Mouse (Mus musculus): ENCODE results near the gene Tstd3. TPM values are rescaled to one million over a fixed set of nuclear protein-coding genes. Genes with fewer than 3 reads are reported as not detected.
A peak's percentile ranks its signal among the peaks of the same experiment; 100 is the strongest.

Gene Tstd3
- polyA plus RNA-seq, 1 experiment from 2014 or later, result 11.6 TPM

GRCm38 (mm10) chr4:21788903-21789302, 21.9 kb upstream of the Tstd3 start:
- 93% methylated on average over 6 of the region's 6 CpGs for WGBS
- ATAC-seq (ENCODE audit: insufficient number of reproducible peaks, low FRiP score, low TSS enrichment, low read depth), result no peak
- H3K36me3 ChIP-seq (ENCODE audit: control insufficient read depth, insufficient read depth, low read length), result peaks cover 11% of the 10 kb centered on the region; the same call in 1 of the 2 replicates

GRCm38 (mm10) chr4:21786268-21786667, 19.3 kb upstream of the Tstd3 start:
- H3K4me3 ChIP-seq (ENCODE audit: low read depth, low read length), result no peak overlapping the region
- H3K36me3 ChIP-seq (ENCODE audit: control insufficient read depth, insufficient read depth, low read length), result peaks cover 13% of the 10 kb centered on the region; the same call in 1 of the 2 replicates
- ATAC-seq (ENCODE audit: insufficient number of reproducible peaks, low FRiP score, low TSS enrichment, low read depth) (no peak), DNase-seq (ENCODE audit: low spot score) (no peak)
- no peaks in the 10 kb centered on the region for H3K9me3 ChIP-seq (ENCODE audit: control insufficient read depth, low read length)
- H3K4me2 ChIP-seq (ENCODE audit: low read depth, severe bottlenecking), result no peak overlapping the region
- no peaks in the 10 kb centered on the region for H3K27me3 ChIP-seq (ENCODE audit: control insufficient read depth, insufficient read depth, low read length)
- no peak overlapping the region for H3K27ac ChIP-seq (replicated peaks; ENCODE audit: low read depth, low read length)
- 96% methylated on average over 12 of the region's 12 CpGs for WGBS
- no peaks in the 10 kb centered on the region for H3K4me1 ChIP-seq (ENCODE audit: control insufficient read depth, insufficient read depth, low read length)
- H3K9ac ChIP-seq (ENCODE audit: low read length), result no peak overlapping the region

More at GRCm38 (mm10) chr4:21788903-21789302, 21.9 kb upstream of the Tstd3 start:
- Histone ChIP-seq H3K4me2 (ENCODE audit: low read depth, severe bottlenecking) (no peak overlapping the region), H3K9ac (ENCODE audit: low read length) (no peak overlapping the region), H3K4me1 (ENCODE audit: control insufficient read depth, insufficient read depth, low read length) (no peaks in the 10 kb centered on the region), H3K4me3 (ENCODE audit: low read depth, low read length) (no peak overlapping the region), H3K27me3 (ENCODE audit: control insufficient read depth, insufficient read depth, low read length) (no peaks in the 10 kb centered on the region), H3K27ac (replicated peaks; ENCODE audit: low read depth, low read length) (no peak overlapping the region), H3K9me3 (ENCODE audit: control insufficient read depth, low read length) (no peaks in the 10 kb centered on the region)
- DNase-seq (ENCODE audit: low spot score), result no peak

- no peaks in the 10 kb centered on the region for H3K4me1 ChIP-seq (ENCODE audit: control insufficient read depth, insufficient read depth, low read length)
- H3K27me3 ChIP-seq (ENCODE audit: control insufficient read depth, insufficient read depth, low read length), result no peaks in the 10 kb centered on the region
- H3K36me3 ChIP-seq (ENCODE audit: control insufficient read depth, insufficient read depth, low read length), result peaks cover 10% of the 10 kb centered on the region; the same call in 1 of the 2 replicates
- no peak for DNase-seq (ENCODE audit: low spot score)
- no peak for ATAC-seq (ENCODE audit: insufficient number of reproducible peaks, low FRiP score, low TSS enrichment, low read depth)
- no peak overlapping the region for H3K4me3 ChIP-seq (ENCODE audit: low read depth, low read length)
- H3K27ac ChIP-seq (replicated peaks; ENCODE audit: low read depth, low read length), result no peak overlapping the region
- WGBS, result 95% methylated on average over 12 of the region's 12 CpGs
- H3K4me2 ChIP-seq (ENCODE audit: low read depth, severe bottlenecking), result no peak overlapping the region
- H3K9ac ChIP-seq (ENCODE audit: low read length), result no peak overlapping the region
- H3K9me3 ChIP-seq (ENCODE audit: control insufficient read depth, low read length), result no peaks in the 10 kb centered on the region
These were observed 14.1 kb upstream of the Tstd3 start for GRCm38 (mm10) chr4:21780816-21781726.

- Histone ChIP-seq H3K27me3 (ENCODE audit: control insufficient read depth, insufficient read depth, low read length) (no peaks in the 10 kb centered on the region), H3K4me3 (ENCODE audit: low read depth, low read length) (peak overlapping the region; percentile 81), H3K4me1 (ENCODE audit: control insufficient read depth, insufficient read depth, low read length) (no peaks in the 10 kb centered on the region), H3K9ac (ENCODE audit: low read length) (peak overlapping the region; percentile 62), H3K4me2 (ENCODE audit: low read depth, severe bottlenecking) (peak overlapping the region; percentile 65), H3K9me3 (ENCODE audit: control insufficient read depth, low read length) (no peaks in the 10 kb centered on the region), H3K27ac (replicated peaks; ENCODE audit: low read depth, low read length) (no peak overlapping the region), H3K36me3 (ENCODE audit: control insufficient read depth, insufficient read depth, low read length) (0 out of 2 replicates have a peak, but pooled peaks cover 2% of the 10 kb centered on the region)
- no peak for ATAC-seq (ENCODE audit: insufficient number of reproducible peaks, low FRiP score, low TSS enrichment, low read depth)
- WGBS, result 11% methylated on average over 9 of the region's 9 CpGs
- no peak for DNase-seq (ENCODE audit: low spot score)
These were observed 9.9 kb upstream of the Tstd3 start for GRCm38 (mm10) chr4:21776946-21777265.

- under 1% methylated on average over 45 of the region's 46 CpGs for WGBS
These were observed 9.3 kb upstream of the Tstd3 start for GRCm38 (mm10) chr4:21776091-21776945.

GRCm38 (mm10) chr4:21772306-21772705, 5.3 kb upstream of the Tstd3 start:
- WGBS, result 98% methylated on average over 1 of the region's 1 CpGs
- Histone ChIP-seq H3K4me3 (ENCODE audit: low read depth, low read length) (no peak overlapping the region), H3K27ac (replicated peaks; ENCODE audit: low read depth, low read length) (no peak overlapping the region), H3K36me3 (ENCODE audit: control insufficient read depth, insufficient read depth, low read length) (no peaks in the 10 kb centered on the region), H3K9me3 (ENCODE audit: control insufficient read depth, low read length) (no peaks in the 10 kb centered on the region), H3K9ac (ENCODE audit: low read length) (no peak overlapping the region), H3K4me1 (ENCODE audit: control insufficient read depth, insufficient read depth, low read length) (no peaks in the 10 kb centered on the region), H3K27me3 (ENCODE audit: control insufficient read depth, insufficient read depth, low read length) (no peaks in the 10 kb centered on the region), H3K4me2 (ENCODE audit: low read depth, severe bottlenecking) (no peak overlapping the region)
- no peak for ATAC-seq (ENCODE audit: insufficient number of reproducible peaks, low FRiP score, low TSS enrichment, low read depth)
- DNase-seq (ENCODE audit: low spot score), result no peak

More at GRCm38 (mm10) chr4:21776091-21776945, 9.3 kb upstream of the Tstd3 start:
- H3K4me1 ChIP-seq (ENCODE audit: control insufficient read depth, insufficient read depth, low read length), result no peaks in the 10 kb centered on the region
- peak; percentile 93 for ATAC-seq (ENCODE audit: insufficient number of reproducible peaks, low FRiP score, low TSS enrichment, low read depth)
- H3K9me3 ChIP-seq (ENCODE audit: control insufficient read depth, low read length), result no peaks in the 10 kb centered on the region
- H3K4me2 ChIP-seq (ENCODE audit: low read depth, severe bottlenecking), result peak overlapping the region; percentile 65
- H3K4me3 ChIP-seq (ENCODE audit: low read depth, low read length), result peak overlapping the region; percentile 81
- no peaks in the 10 kb centered on the region for H3K36me3 ChIP-seq (ENCODE audit: control insufficient read depth, insufficient read depth, low read length)
- no peak overlapping the region for H3K27ac ChIP-seq (replicated peaks; ENCODE audit: low read depth, low read length)
- DNase-seq (ENCODE audit: low spot score), result peak; percentile 95
- no peaks in the 10 kb centered on the region for H3K27me3 ChIP-seq (ENCODE audit: control insufficient read depth, insufficient read depth, low read length)
- H3K9ac ChIP-seq (ENCODE audit: low read length), result peak overlapping the region; percentile 62

- H3K4me3 ChIP-seq (ENCODE audit: low read depth, low read length), result no peak overlapping the region
- no peaks in the 10 kb centered on the region for H3K4me1 ChIP-seq (ENCODE audit: control insufficient read depth, insufficient read depth, low read length)
- 94% methylated on average over 1 of the region's 1 CpGs for WGBS
- H3K9me3 ChIP-seq (ENCODE audit: control insufficient read depth, low read length), result no peaks in the 10 kb centered on the region
- no peaks in the 10 kb centered on the region for H3K36me3 ChIP-seq (ENCODE audit: control insufficient read depth, insufficient read depth, low read length)
- no peak for ATAC-seq (ENCODE audit: insufficient number of reproducible peaks, low FRiP score, low TSS enrichment, low read depth)
- H3K27ac ChIP-seq (replicated peaks; ENCODE audit: low read depth, low read length), result no peak overlapping the region
- no peak overlapping the region for H3K9ac ChIP-seq (ENCODE audit: low read length)
- DNase-seq (ENCODE audit: low spot score), result no peak
- no peaks in the 10 kb centered on the region for H3K27me3 ChIP-seq (ENCODE audit: control insufficient read depth, insufficient read depth, low read length)
- H3K4me2 ChIP-seq (ENCODE audit: low read depth, severe bottlenecking), result no peak overlapping the region
These were observed 4.1 kb upstream of the Tstd3 start for GRCm38 (mm10) chr4:21771064-21771463.

GRCm38 (mm10) chr4:21766171-21766862, 695 bp downstream of the Tstd3 start:
- ATAC-seq (ENCODE audit: insufficient number of reproducible peaks, low FRiP score, low TSS enrichment, low read depth), result peak; percentile 17; the same call in 1 of the 2 replicates

More at GRCm38 (mm10) chr4:21766171-21766862, 695 bp downstream of the Tstd3 start:
- H3K4me1 ChIP-seq (ENCODE audit: control insufficient read depth, insufficient read depth, low read length), result no peaks in the 10 kb centered on the region
- H3K9ac ChIP-seq (ENCODE audit: low read length), result peak overlapping the region; percentile 57
- H3K27ac ChIP-seq (replicated peaks; ENCODE audit: low read depth, low read length), result no peak overlapping the region
- H3K4me2 ChIP-seq (ENCODE audit: low read depth, severe bottlenecking), result peak overlapping the region; percentile 67
- no peaks in the 10 kb centered on the region for H3K27me3 ChIP-seq (ENCODE audit: control insufficient read depth, insufficient read depth, low read length)
- no peak for DNase-seq (ENCODE audit: low spot score)
- peak overlapping the region; percentile 61 for H3K4me3 ChIP-seq (ENCODE audit: low read depth, low read length)
- H3K36me3 ChIP-seq (ENCODE audit: control insufficient read depth, insufficient read depth, low read length), result no peaks in the 10 kb centered on the region
- WGBS, result 27% methylated on average over 14 of the region's 14 CpGs
- no peaks in the 10 kb centered on the region for H3K9me3 ChIP-seq (ENCODE audit: control insufficient read depth, low read length)
